Mouse (Mus musculus) small intestine, adult 2 months (tissue): ENCODE measurements around the gene Mier1.

Experiments
- CTCF ChIP-seq: fragments of 200-500 bp; IDR thresholded peaks from 2 replicates; pipeline ENCODE4 v1.5.1; 2012; ENCODE audit warnings: low read depth, mild to moderate bottlenecking, control low read depth, inconsistent platforms, low read length, moderate library complexity, mixed read lengths; ENCODE audit not compliant: insufficient replicate concordance, insufficient read length; ENCODE audit errors: extremely low read depth
- POLR2A ChIP-seq: fragments of 200-500 bp; IDR thresholded peaks from 2 replicates; pipeline ENCODE4 v1.6.1; 2012; ENCODE audit warnings: low read depth, mild to moderate bottlenecking, control low read depth, inconsistent platforms, low read length, moderate library complexity

- no peak for TF ChIP-seq POLR2A
- TF ChIP-seq CTCF, result no peak
These were observed 64.6 kb downstream of the Mier1 start for GRCm38 (mm10) chr4:103178635-103179318.
